Mouse (Mus musculus) hindbrain, embryonic 16.5 days (tissue): ENCODE measurements at regions not wholly inside any gene's neighbourhood (a gene's known extent, or its start where the extent isn't known, plus 50 kb on each side); places are given as distances from the start of the nearest gene placed in this dataset.

Source experiments
- ATAC-seq: fragments of 200-750 bp; cut with Nextera tagmentation; 2 replicates; pipeline ENCODE4 v1.8.0; 2017; ENCODE audit warnings: moderate TSS enrichment, moderate library complexity
- H3K27ac ChIP-seq: fragments of 300-500 bp; sonication (generic); 2 replicates; pipeline ENCODE4 v1.5.1; 2014; ENCODE audit warnings: low read depth, mild to moderate bottlenecking, control low read depth, low read length, moderate library complexity
- H3K27me3 ChIP-seq: fragments of 300-500 bp; sonication (generic); replicated peaks from 2 replicates; pipeline ENCODE4 v1.6.1; 2014; ENCODE audit warnings: low read length; ENCODE audit not compliant: control insufficient read depth, insufficient read depth
- H3K36me3 ChIP-seq: fragments of 300-500 bp; sonication (generic); 2 replicates; pipeline ENCODE4 v1.6.1; 2014; ENCODE audit warnings: mild to moderate bottlenecking, low read length, moderate library complexity, mixed read lengths; ENCODE audit not compliant: control insufficient read depth, insufficient read depth
- H3K4me1 ChIP-seq: fragments of 300-500 bp; sonication (generic); 2 replicates; pipeline ENCODE4 v1.6.1; 2014; ENCODE audit warnings: low read depth, low read length; ENCODE audit not compliant: control insufficient read depth, insufficient read depth
- H3K4me2 ChIP-seq: fragments of 300-500 bp; sonication (generic); 2 replicates; pipeline ENCODE4 v1.6.1; 2014; ENCODE audit warnings: mild to moderate bottlenecking, low read length, control low read depth, moderate library complexity
- H3K4me3 ChIP-seq: fragments of 300-500 bp; sonication (generic); 2 replicates; pipeline ENCODE4 v1.5.1; 2014; ENCODE audit warnings: mild to moderate bottlenecking, low read length, control low read depth, moderate library complexity
- H3K9ac ChIP-seq: fragments of 300-500 bp; sonication (generic); 2 replicates; pipeline ENCODE4 v1.6.1; 2014; ENCODE audit warnings: low read depth, mild to moderate bottlenecking, control low read depth, low read length, moderate library complexity
- H3K9me3 ChIP-seq: fragments of 300-500 bp; sonication (generic); 2 replicates; pipeline ENCODE4 v1.6.1; 2014; ENCODE audit warnings: mild to moderate bottlenecking, low read length, moderate library complexity; ENCODE audit not compliant: control insufficient read depth
- WGBS: fragments of 180-500 bp; shearing (Covaris S2); extraction: QIAGEN DNeasy Blood & Tissue Kit; methylation state at CpG from one replicate; pipeline ENCODE4 v1.1.7; 2014; 5-methylcytosine and 5-hydroxymethylcytosine counted together

- H3K4me3 ChIP-seq = no peak overlapping the region
- no peak overlapping the region for H3K9ac ChIP-seq
- no peaks in the 10 kb centered on the region for H3K36me3 ChIP-seq
- ATAC-seq = no peak
- no peaks in the 10 kb centered on the region for H3K4me1 ChIP-seq
- H3K9me3 ChIP-seq = no peaks in the 10 kb centered on the region
- whole genome bisulfite sequencing = 80% methylated on average over 3 of the region's 3 CpGs
- no peak overlapping the region for H3K4me2 ChIP-seq
- no peaks in the 10 kb centered on the region for H3K27me3 ChIP-seq
- no peak overlapping the region for H3K27ac ChIP-seq
Observed at GRCm38 (mm10) chr2:148563390-148563789, 109.0 kb upstream of the Nxt1 start.

GRCm38 (mm10) chr2:148562041-148562440 is 110.4 kb upstream of the Nxt1 start:
- H3K4me3 ChIP-seq = no peak overlapping the region
- H3K9ac ChIP-seq = no peak overlapping the region
- H3K4me2 ChIP-seq = no peak overlapping the region
- ATAC-seq = no peak
- H3K27ac ChIP-seq = no peak overlapping the region
- no peaks in the 10 kb centered on the region for H3K27me3 ChIP-seq
- no peaks in the 10 kb centered on the region for H3K9me3 ChIP-seq
- WGBS = 73% methylated on average over 3 of the region's 3 CpGs
- H3K36me3 ChIP-seq = no peaks in the 10 kb centered on the region
- no peaks in the 10 kb centered on the region for H3K4me1 ChIP-seq

- WGBS = 93% methylated on average over 4 of the region's 4 CpGs
- Histone ChIP-seq H3K4me1 (no peaks in the 10 kb centered on the region), H3K9ac (no peak overlapping the region), H3K9me3 (no peaks in the 10 kb centered on the region), H3K36me3 (no peaks in the 10 kb centered on the region), H3K4me2 (no peak overlapping the region), H3K27ac (no peak overlapping the region), H3K27me3 (no peaks in the 10 kb centered on the region), H3K4me3 (no peak overlapping the region)
- ATAC-seq = no peak
Observed at GRCm38 (mm10) chr2:148560013-148560773, 112.2 kb upstream of the Nxt1 start.

- 86% methylated on average over 4 of the region's 4 CpGs for WGBS
Observed at GRCm38 (mm10) chr2:148559376-148559775, 113.0 kb upstream of the Nxt1 start.

GRCm38 (mm10) chr2:148558365-148558764 is 114.0 kb upstream of the Nxt1 start:
- ATAC-seq = no peak
- H3K27ac ChIP-seq = no peak overlapping the region
- H3K4me2 ChIP-seq = no peak overlapping the region
- H3K9me3 ChIP-seq = no peaks in the 10 kb centered on the region
- no peaks in the 10 kb centered on the region for H3K27me3 ChIP-seq
- H3K9ac ChIP-seq = no peak overlapping the region
- no peaks in the 10 kb centered on the region for H3K4me1 ChIP-seq
- no peaks in the 10 kb centered on the region for H3K36me3 ChIP-seq
- no peak overlapping the region for H3K4me3 ChIP-seq

More at GRCm38 (mm10) chr2:148559376-148559775, 113.0 kb upstream of the Nxt1 start:
- Histone ChIP-seq H3K27ac (no peak overlapping the region), H3K4me1 (no peaks in the 10 kb centered on the region), H3K36me3 (no peaks in the 10 kb centered on the region), H3K4me3 (no peak overlapping the region), H3K4me2 (no peak overlapping the region), H3K9me3 (no peaks in the 10 kb centered on the region), H3K27me3 (no peaks in the 10 kb centered on the region), H3K9ac (no peak overlapping the region)
- ATAC-seq = no peak

GRCm38 (mm10) chr2:148551207-148551606 is 107.8 kb upstream of the Cd93 start:
- no peak for ATAC-seq
- Histone ChIP-seq H3K4me3 (no peak overlapping the region), H3K27ac (no peak overlapping the region), H3K9ac (no peak overlapping the region), H3K4me1 (no peaks in the 10 kb centered on the region), H3K4me2 (no peak overlapping the region), H3K9me3 (no peaks in the 10 kb centered on the region), H3K36me3 (no peaks in the 10 kb centered on the region), H3K27me3 (no peaks in the 10 kb centered on the region)
- WGBS = 88% methylated on average over 4 of the region's 4 CpGs

- Histone ChIP-seq H3K27me3 (no peaks in the 10 kb centered on the region), H3K9me3 (no peaks in the 10 kb centered on the region), H3K4me1 (no peaks in the 10 kb centered on the region), H3K27ac (no peak overlapping the region), H3K36me3 (no peaks in the 10 kb centered on the region), H3K4me3 (no peak overlapping the region), H3K9ac (no peak overlapping the region), H3K4me2 (no peak overlapping the region)
- ATAC-seq = no peak
- 100% methylated on average over 1 of the region's 1 CpGs for WGBS
Observed at GRCm38 (mm10) chr2:148549618-148550017, 106.3 kb upstream of the Cd93 start.

GRCm38 (mm10) chr2:148542340-148542739 is 99.0 kb upstream of the Cd93 start:
- Histone ChIP-seq H3K4me3 (no peak overlapping the region), H3K4me2 (no peak overlapping the region), H3K27me3 (no peaks in the 10 kb centered on the region), H3K27ac (no peak overlapping the region), H3K9me3 (no peaks in the 10 kb centered on the region), H3K4me1 (no peaks in the 10 kb centered on the region), H3K36me3 (no peaks in the 10 kb centered on the region), H3K9ac (no peak overlapping the region)
- no peak for ATAC-seq

GRCm38 (mm10) chr2:148537914-148538510 is 94.6 kb upstream of the Cd93 start:
- Histone ChIP-seq H3K9ac (no peak overlapping the region), H3K4me3 (no peak overlapping the region), H3K4me1 (no peaks in the 10 kb centered on the region), H3K4me2 (no peak overlapping the region), H3K9me3 (no peaks in the 10 kb centered on the region), H3K27ac (no peak overlapping the region), H3K36me3 (no peaks in the 10 kb centered on the region), H3K27me3 (no peaks in the 10 kb centered on the region)
- ATAC-seq = no peak
- WGBS = 75% methylated on average over 3 of the region's 3 CpGs
